Mouse (Mus musculus) spleen, adult 2 months (tissue): ENCODE results near the gene Nrp2. TPM values are rescaled to one million over a fixed set of nuclear protein-coding genes. Genes with fewer than 3 reads are reported as not detected.

Experiments used
- DNase-seq, 2 experiments: peaks; one replicate each; pipeline versions ENCODE4 v3.0.0 to v3.0.0-alpha.2; 2012 to 2021; ENCODE audit warnings: low spot score in 2 of 2, low read depth in 1 of 2
- H3K27ac ChIP-seq: fragments of 200-500 bp; 2 replicates; pipeline ENCODE4 v1.5.1; 2012; ENCODE audit warnings: low read length, inconsistent platforms; ENCODE audit not compliant: insufficient read depth
- H3K27me3 ChIP-seq: fragments of 200-500 bp; 2 replicates; pipeline ENCODE4 v1.6.1; 2012; ENCODE audit warnings: mild to moderate bottlenecking, moderate library complexity, low read length, inconsistent platforms; ENCODE audit not compliant: control insufficient read depth, insufficient read depth
- H3K36me3 ChIP-seq: fragments of 200-500 bp; 2 replicates; pipeline ENCODE4 v1.6.1; 2012; ENCODE audit warnings: mild to moderate bottlenecking, low read length, inconsistent platforms; ENCODE audit not compliant: control insufficient read depth, insufficient read depth
- H3K4me1 ChIP-seq: fragments of 200-500 bp; 2 replicates; pipeline ENCODE4 v1.6.1; 2011; ENCODE audit warnings: inconsistent platforms; ENCODE audit not compliant: control insufficient read depth, insufficient read depth, insufficient read length
- H3K4me3 ChIP-seq: fragments of 200-500 bp; 2 replicates; pipeline ENCODE4 v1.5.1; 2011; ENCODE audit warnings: mild to moderate bottlenecking, inconsistent platforms; ENCODE audit not compliant: insufficient read depth, insufficient read length; ENCODE audit errors: extremely low read depth
- CTCF ChIP-seq: fragments of 200-500 bp; IDR thresholded peaks from 2 replicates; pipeline ENCODE4 v1.5.1; 2011; ENCODE audit warnings: mild to moderate bottlenecking, inconsistent platforms; ENCODE audit not compliant: insufficient read depth, insufficient read length, insufficient replicate concordance; ENCODE audit errors: extremely low read depth
- POLR2A ChIP-seq: fragments of 200-500 bp; IDR thresholded peaks from 2 replicates; pipeline ENCODE4 v1.6.1; 2011; ENCODE audit warnings: low read depth, low read length, inconsistent platforms
- WGBS: fragments of 180-500 bp; shearing (Covaris S2); methylation state at CpG from one replicate; pipeline ENCODE4 v1.1.7; 2018; 5-methylcytosine and 5-hydroxymethylcytosine counted together
- polyA plus RNA-seq: library from polyadenylated mRNA; depleted of rRNA; stranded (reverse); fragments of >200 nt; gene quantifications from 2 replicates; pipeline ENCODE4 v1.2.3, GENCODE M21; 2012

Nrp2 gene
- polyA plus RNA-seq, 1 experiment: 6.1 TPM

GRCm38 (mm10) chr1:62850990-62851940 lies 148.2 kb downstream of the Nrp2 start:
- DNase-seq: no peak
- H3K4me1 ChIP-seq: no peaks in the 10 kb centered on the region
- no peak overlapping the region for H3K27ac ChIP-seq
- no peak overlapping the region for H3K4me3 ChIP-seq
- H3K27me3 ChIP-seq: no peaks in the 10 kb centered on the region
- no peaks in the 10 kb centered on the region for H3K36me3 ChIP-seq
- 61% methylated on average over 8 of the region's 8 CpGs for WGBS
- TF ChIP-seq CTCF: no peak
- TF ChIP-seq POLR2A: no peak

GRCm38 (mm10) chr1:62853362-62853761 lies 150.3 kb downstream of the Nrp2 start:
- H3K27me3 ChIP-seq: no peaks in the 10 kb centered on the region
- no peak overlapping the region for H3K4me3 ChIP-seq
- TF ChIP-seq POLR2A: no peak
- no peaks in the 10 kb centered on the region for H3K4me1 ChIP-seq
- no peak overlapping the region for H3K27ac ChIP-seq
- whole genome bisulfite sequencing: 83% methylated on average over 9 of the region's 9 CpGs
- DNase-seq: no peak
- H3K36me3 ChIP-seq: no peaks in the 10 kb centered on the region

- Histone ChIP-seq H3K36me3 (no peaks in the 10 kb centered on the region), H3K4me3 (no peak overlapping the region), H3K4me1 (no peaks in the 10 kb centered on the region), H3K27me3 (no peaks in the 10 kb centered on the region), H3K27ac (no peak overlapping the region)
- 80% methylated on average over 4 of the region's 4 CpGs for WGBS
- no peak for DNase-seq
- TF ChIP-seq POLR2A: no peak
- no peak for TF ChIP-seq CTCF
Measured at GRCm38 (mm10) chr1:62853996-62854395, 150.9 kb downstream of the Nrp2 start.

- TF ChIP-seq CTCF (no peak), POLR2A (no peak)
- 10% methylated on average over 2 of the region's 2 CpGs for WGBS
- no peak for DNase-seq
Measured at GRCm38 (mm10) chr1:62859098-62859497, 156.0 kb downstream of the Nrp2 start.

GRCm38 (mm10) chr1:62859556-62860300 lies 156.6 kb downstream of the Nrp2 start:
- 77% methylated on average over 9 of the region's 9 CpGs for WGBS
- H3K36me3 ChIP-seq: no peaks in the 10 kb centered on the region
- H3K27ac ChIP-seq: no peak overlapping the region
- H3K27me3 ChIP-seq: no peaks in the 10 kb centered on the region
- no peak overlapping the region for H3K4me3 ChIP-seq
- TF ChIP-seq CTCF: no peak
- no peak for TF ChIP-seq POLR2A
- DNase-seq: no peak
- no peaks in the 10 kb centered on the region for H3K4me1 ChIP-seq

More at GRCm38 (mm10) chr1:62859098-62859497, 156.0 kb downstream of the Nrp2 start:
- Histone ChIP-seq H3K4me3 (no peak overlapping the region), H3K4me1 (no peaks in the 10 kb centered on the region), H3K36me3 (no peaks in the 10 kb centered on the region), H3K27ac (no peak overlapping the region), H3K27me3 (no peaks in the 10 kb centered on the region)

GRCm38 (mm10) chr1:62860327-62860726 lies 157.2 kb downstream of the Nrp2 start:
- 90% methylated on average over 5 of the region's 5 CpGs for whole genome bisulfite sequencing
- no peak overlapping the region for H3K27ac ChIP-seq
- H3K4me3 ChIP-seq: no peak overlapping the region
- DNase-seq: no peak
- H3K4me1 ChIP-seq: no peaks in the 10 kb centered on the region
- H3K27me3 ChIP-seq: no peaks in the 10 kb centered on the region
- TF ChIP-seq CTCF (no peak), POLR2A (no peak)
- no peaks in the 10 kb centered on the region for H3K36me3 ChIP-seq
